Mouse (Mus musculus) gastrocnemius, adult 18-20 months (tissue): Measurements from ENCODE around the gene Dgcr2. TPM values are rescaled to one million over a fixed set of nuclear protein-coding genes. Genes with fewer than 3 reads are reported as not detected.

Experiments
- DNase-seq: peaks from one replicate; pipeline ENCODE4 v3.0.0; 2021; ENCODE audit warnings: low spot score
- long read RNA-seq, 2 experiments: library from polyadenylated mRNA; stranded (forward); transcript quantifications; one replicate each; pipeline ENCODE4 v2.0.0; 2021
- total RNA-seq, 2 experiments: library from RNA; stranded (reverse); gene quantifications; 2 replicates each; pipeline ENCODE4 v1.2.3; 2021

Gene Dgcr2
- total RNA-seq = 10 to 100 TPM; 20.3 to 21.4 TPM
- long read RNA-seq, experiment 1, full-length matches to known transcripts = 23 of 33 reads
- long read RNA-seq, experiment 1, partial matches to known transcripts = 9 of 33 reads
- long read RNA-seq, experiment 1, other reads (novel, unspliced or antisense) = 1 of 33 reads
- long read RNA-seq, experiment 2, full-length matches to known transcripts = 24 of 31 reads
- long read RNA-seq, experiment 2, partial matches to known transcripts = 2 of 31 reads
- long read RNA-seq, experiment 2, other reads (novel, unspliced or antisense) = 5 of 31 reads

GRCm38 (mm10) chr16:17898462-17898861 is at the start of gene Dgcr2, which contains the start of gene Tssk2:
TSS of gene Dgcr2 (minus strand) at chr16:17898562.
TSS of gene Tssk2 (plus strand) at chr16:17898637.
- DNase-seq = no peak

- no peak for DNase-seq
These were observed 46.9 kb upstream of the Dgcr2 start for GRCm38 (mm10) chr16:17945081-17945831.

DNA sequence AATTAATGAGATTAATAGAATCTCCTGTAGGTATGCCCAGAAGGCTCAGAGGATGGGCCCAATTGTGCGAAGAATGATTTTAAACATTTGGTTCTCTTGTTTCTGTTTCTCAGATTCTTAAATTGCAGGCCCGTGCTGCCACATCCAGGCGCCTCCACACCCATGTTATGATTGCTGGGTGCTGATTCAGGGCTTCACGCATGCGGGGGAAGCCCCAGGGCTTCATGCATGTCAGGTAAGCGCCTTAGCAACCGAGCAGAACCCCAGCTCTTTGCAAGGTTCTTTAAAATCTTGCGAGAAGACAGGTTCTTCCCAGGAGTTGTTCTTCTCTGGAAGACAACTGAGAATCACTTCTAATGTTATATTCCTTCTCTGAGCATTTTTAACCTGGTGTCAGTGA is 45.1 kb upstream of the Dgcr2 start:
- no peak for DNase-seq

GRCm38 (mm10) chr16:17939255-17939751 is 40.9 kb upstream of the Dgcr2 start:
- no peak for DNase-seq

GRCm38 (mm10) chr16:17938821-17939220 is 40.5 kb upstream of the Dgcr2 start:
- peak; percentile 45 for DNase-seq

GRCm38 (mm10) chr16:17938187-17938586 is 39.8 kb upstream of the Dgcr2 start:
- DNase-seq = no peak

DNA sequence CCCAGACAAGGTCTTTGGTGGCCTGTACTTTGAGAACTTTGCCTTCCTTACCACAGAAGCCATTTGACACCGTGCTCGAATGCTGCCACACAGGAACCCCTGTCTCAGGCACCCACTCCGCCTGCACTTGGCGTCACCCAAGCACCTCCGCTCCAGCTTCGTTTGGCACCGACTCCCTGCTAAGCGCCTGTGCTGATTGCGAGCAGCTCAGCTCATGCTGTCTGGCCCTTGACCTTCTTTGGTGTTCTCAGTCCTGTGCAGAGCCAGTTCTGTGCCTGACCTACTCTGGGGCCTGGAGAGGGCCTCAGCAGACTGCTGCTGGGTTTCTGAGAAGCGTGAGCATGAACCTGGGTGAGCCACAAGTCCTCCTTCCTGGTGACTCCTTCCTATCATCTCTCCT is 38.4 kb upstream of the Dgcr2 start:
- no peak for DNase-seq

DNA sequence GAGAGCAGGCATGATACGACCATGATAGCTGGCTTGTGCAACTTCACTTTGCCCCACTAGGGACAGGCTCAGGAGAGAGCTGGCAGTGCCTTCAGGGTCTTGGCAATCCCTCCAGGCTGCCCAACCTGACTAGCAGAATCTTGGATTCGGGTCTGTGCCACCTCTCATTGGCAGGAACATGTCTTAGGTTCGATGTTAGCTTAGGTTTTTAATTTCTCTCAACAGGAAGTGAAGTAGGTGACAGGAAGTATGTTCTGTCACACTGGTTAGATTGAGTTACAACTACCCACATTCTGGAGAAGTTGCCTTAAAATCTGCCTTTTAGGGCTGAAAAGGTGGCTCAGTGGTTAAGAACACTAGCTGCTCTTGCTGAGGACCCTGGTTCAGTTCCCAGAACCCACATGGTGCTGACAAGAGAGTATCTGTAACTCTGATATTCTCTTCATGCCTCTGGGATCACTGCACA is 36.1 kb upstream of the Dgcr2 start:
- DNase-seq = no peak

GRCm38 (mm10) chr16:17933594-17934444 is 35.5 kb upstream of the Dgcr2 start:
- DNase-seq = no peak

DNA sequence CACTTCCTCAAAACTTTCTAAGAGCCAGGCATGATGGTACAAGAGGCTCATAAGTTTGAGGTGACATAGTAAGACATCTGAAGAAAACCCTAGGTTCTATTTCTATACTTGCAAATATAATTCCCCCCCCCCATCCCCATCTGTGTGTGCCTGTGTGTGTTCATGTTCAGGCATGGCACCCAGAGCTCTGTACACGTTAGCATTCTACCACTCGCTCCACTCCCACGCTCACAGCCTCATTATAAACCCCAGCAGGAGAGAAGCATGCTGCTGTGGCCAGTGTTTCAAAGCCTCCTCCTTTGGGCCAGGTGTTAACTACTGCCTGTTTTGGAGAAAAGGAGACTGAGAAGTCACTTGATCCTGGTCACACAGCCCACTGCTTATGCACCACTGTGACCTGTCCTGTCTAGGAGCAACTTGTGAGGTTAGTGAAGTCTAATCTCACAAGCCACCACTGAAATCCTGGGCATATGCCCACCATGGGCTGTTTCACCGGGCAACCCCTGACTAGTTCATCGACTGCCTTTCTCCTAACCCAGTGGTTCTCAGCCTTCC is 33.6 kb upstream of the Dgcr2 start:
- DNase-seq = no peak

DNA sequence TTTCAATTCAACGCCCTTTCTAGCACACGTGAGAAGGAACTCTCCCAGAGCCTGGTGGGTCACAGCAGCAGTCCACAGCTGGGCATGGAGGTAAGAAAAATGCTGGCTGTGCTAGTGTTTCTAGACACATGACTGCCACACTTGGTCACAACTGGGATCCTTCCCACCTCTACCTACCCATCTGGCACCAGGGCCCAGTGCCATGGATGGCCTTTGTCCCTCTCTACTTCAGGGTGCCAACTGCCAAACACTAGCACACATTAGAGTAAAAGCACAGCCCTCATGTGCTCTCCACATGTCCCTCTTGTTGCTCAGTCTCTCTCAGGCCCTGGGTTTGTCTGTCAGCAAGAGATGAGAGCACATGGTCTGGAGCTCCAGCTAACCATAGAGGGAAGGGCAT is 31.3 kb upstream of the Dgcr2 start:
- DNase-seq = no peak

- no peak for DNase-seq
These were observed 30.8 kb upstream of the Dgcr2 start for GRCm38 (mm10) chr16:17929211-17929610.

DNA sequence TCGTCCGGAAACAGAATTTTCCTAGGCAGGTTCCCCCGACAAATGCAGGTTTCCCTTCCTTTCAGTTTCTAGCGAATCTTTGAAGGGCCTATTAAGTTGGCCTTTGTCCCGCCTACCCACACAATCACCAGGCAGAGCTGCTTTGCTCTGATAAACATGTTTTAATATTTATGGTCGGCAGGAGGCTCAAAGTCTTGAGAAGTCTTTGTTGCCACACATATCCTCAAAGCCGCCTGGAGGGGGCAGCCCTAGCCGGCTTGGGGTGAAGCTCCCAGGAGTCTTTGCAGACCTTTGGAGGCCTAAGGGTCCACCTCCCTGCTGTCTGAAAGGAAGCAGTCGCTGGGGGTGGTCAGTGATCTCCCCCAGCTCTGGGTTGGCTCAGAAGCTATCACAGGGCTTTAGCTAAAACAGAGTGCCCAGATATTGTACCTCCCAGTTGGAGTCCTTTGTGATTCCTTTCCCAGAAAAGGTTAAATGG is 30.3 kb upstream of the Dgcr2 start:
- peak; percentile 52 for DNase-seq

DNA sequence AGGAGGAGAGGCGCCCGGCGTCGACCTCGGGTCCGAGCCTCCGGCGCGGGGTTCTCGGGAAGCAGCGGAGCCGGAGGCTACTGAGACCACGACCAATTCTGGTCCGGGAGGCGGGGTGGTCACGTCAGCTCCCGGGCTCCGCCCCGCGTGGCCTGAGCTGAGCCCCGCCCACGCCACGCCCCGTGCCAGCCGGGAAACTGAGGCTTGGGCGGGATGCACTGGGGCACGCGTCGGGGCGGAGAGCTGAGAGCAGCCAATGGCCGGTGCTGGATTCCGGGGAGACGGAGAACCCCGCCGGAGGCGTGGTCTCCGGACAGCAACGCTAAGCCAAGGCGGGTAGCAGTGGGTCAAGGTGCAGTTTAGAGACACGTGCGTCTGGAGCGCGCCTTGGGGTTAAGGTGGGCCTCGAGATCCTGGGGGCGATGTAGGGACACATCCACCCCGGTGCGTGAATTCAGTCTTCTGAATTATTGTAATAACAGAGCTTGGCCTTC is 29.8 kb upstream of the Dgcr2 start, which contains the start of gene Slc25a1:
Slc25a1 (minus strand) TSS at position 133 of the 494 bp plus-strand sequence.
- DNase-seq = peak; percentile 50

DNA sequence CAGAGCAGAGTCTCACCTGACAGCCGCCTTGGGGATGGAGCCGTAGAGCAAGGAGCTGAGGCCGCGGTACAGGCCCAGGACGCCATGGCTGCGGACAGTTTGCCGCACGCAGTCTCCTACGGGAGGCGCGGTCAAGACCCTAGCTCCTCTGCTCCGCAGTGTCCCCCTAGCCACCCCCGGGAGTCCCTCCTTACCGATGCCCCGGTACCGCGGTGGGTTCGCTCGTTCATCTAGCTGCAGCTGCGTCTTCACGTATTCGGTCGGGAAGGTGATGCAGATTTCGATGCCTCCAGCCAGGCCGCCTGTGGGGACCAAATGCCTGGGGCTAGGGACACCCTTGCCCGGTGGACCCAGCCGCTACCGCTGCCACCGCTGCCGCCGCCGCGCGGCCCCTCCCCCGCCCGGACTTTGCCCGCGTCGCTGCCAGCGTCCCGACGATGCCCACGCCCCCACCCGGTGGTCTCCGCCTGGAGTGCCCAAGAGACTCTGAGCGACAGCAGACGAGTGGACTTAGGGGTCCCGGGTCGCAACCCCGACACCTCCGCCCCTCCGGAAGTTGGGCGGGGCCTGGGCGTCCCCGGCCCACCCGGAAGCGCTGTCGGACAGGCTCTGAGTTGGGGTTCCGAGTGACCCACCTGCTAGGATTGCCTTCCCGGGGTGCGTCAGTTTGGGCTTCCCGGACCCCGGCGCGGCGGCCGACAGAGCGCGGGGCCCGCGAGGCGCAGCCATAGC is 29.2 kb upstream of the Dgcr2 start:
- DNase-seq = no peak

GRCm38 (mm10) chr16:17922163-17922538 is 23.8 kb upstream of the Dgcr2 start:
- DNase-seq = peak; percentile 25

DNA sequence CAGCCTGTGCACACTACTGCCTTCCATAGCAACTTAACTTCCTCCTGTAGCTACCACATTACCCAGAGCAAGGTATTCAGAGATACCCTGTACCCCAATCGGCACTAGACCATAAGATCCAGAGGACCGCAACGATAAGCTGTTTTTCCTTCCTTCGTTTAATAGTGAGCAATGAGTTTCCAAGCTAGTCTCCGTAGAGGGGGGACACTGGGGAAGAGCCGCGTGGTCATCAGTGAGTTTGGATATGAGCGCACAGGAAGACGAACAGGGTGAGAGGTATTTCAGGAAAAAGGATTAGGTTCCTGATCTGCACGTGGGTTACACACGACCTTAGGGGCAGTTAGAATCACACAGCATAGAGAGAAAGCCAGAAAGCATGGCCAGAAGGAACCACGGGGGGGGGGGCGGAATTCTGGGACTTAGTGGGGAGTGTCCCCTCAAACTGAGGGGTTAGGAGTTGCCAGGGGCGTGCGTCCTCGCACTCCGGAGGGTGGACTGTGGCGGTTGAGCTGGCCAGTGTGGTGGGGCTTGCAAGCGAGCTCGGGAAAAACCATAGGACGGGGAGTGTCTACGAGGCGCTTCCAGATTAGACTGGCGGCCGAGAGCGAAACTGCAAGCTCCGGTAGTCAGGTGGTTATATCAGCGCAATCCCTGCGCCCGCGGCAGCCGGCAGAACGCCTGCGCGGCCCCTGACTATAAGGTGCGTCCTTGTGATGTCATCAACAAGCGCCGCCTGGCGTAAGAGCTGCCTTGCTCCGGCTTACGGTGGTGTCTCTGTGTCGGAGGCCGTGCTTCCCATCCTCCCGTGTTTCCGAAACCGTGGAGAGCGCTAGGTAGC is 23.2 kb upstream of the Dgcr2 start:
- peak; percentile 95 for DNase-seq

DNA sequence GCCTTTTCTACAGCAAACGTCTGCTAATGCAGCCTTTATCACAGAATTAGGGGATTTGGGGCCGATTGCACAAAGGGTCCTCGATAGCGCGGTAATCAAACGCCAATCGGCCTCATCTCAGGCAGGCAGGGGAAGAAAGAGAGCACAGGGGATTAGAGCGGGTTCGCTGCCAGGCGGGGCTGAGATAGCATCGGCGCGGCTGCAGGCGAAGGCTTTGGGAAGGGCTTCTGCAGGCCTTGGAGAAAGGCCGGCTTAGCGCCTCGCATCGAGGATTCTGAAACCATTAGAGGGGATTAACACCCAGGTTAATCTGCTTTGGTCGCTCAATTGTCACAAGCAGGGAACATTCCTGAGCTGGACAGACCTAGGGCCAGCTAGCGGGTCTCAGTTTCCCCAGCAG is 22.2 kb upstream of the Dgcr2 start:
- DNase-seq = no peak
